Mouse (Mus musculus): ENCODE data around the gene Sbp. TPM values are rescaled to one million over a fixed set of nuclear protein-coding genes. Genes with fewer than 3 reads are reported as not detected.

Gene Sbp
- polyA plus RNA-seq, 1 experiment from 2014 or later = not detected

Other genes with a start within 250 kb of the Sbp start
- gene 1520401A03Rik, start 218.9 kb upstream of the Sbp start, polyA plus RNA-seq (2014; fragmentation: Nextera tagmentation; extraction: Ambion mirVana) = 0.16 and 0.20 TPM in 2 replicates
- 31.5 and 33.8 TPM in 2 replicates for gene Pkmyt1, start 215.3 kb upstream of the Sbp start, polyA plus RNA-seq (2014; fragmentation: Nextera tagmentation; extraction: Ambion mirVana)
- 7.6 and 7.9 TPM in 2 replicates for gene Paqr4, start 200.8 kb upstream of the Sbp start, polyA plus RNA-seq (2014; fragmentation: Nextera tagmentation; extraction: Ambion mirVana)
- gene Kremen2, start 195.8 kb upstream of the Sbp start, polyA plus RNA-seq (2014; fragmentation: Nextera tagmentation; extraction: Ambion mirVana) = 0.27 and 0.63 TPM in 2 replicates
- gene Flywch1, start 170.1 kb upstream of the Sbp start, polyA plus RNA-seq (2014; fragmentation: Nextera tagmentation; extraction: Ambion mirVana) = 60.5 and 62.4 TPM in 2 replicates
- 8.2 and 9.5 TPM in 2 replicates for gene Flywch2, start 155.6 kb upstream of the Sbp start, polyA plus RNA-seq (2014; fragmentation: Nextera tagmentation; extraction: Ambion mirVana)
- 285 and 390 TPM in 2 replicates for gene Srrm2, start 151.1 kb upstream of the Sbp start, polyA plus RNA-seq (2014; fragmentation: Nextera tagmentation; extraction: Ambion mirVana)
- 929 and 1,004 TPM in 2 replicates for gene Elob, start 112.5 kb upstream of the Sbp start, polyA plus RNA-seq (2014; fragmentation: Nextera tagmentation; extraction: Ambion mirVana)
- gene Prss33, start 105.6 kb upstream of the Sbp start, polyA plus RNA-seq (2014; fragmentation: Nextera tagmentation; extraction: Ambion mirVana) = not detected in 2 replicates
- not detected in 2 replicates for gene Prss32, start 97.8 kb upstream of the Sbp start, polyA plus RNA-seq (2014; fragmentation: Nextera tagmentation; extraction: Ambion mirVana)
- gene Prss41, start 97.5 kb upstream of the Sbp start, polyA plus RNA-seq (2014; fragmentation: Nextera tagmentation; extraction: Ambion mirVana) = 0.19 and 0.31 TPM in 2 replicates
- not detected in 2 replicates for gene Prss21, start 73.6 kb upstream of the Sbp start, polyA plus RNA-seq (2014; fragmentation: Nextera tagmentation; extraction: Ambion mirVana)
- gene Dcpp1, start 60.8 kb upstream of the Sbp start, polyA plus RNA-seq (2014; fragmentation: Nextera tagmentation; extraction: Ambion mirVana) = not detected in 2 replicates
- gene Dcpp2, start 60.8 kb upstream of the Sbp start, polyA plus RNA-seq (2014; fragmentation: Nextera tagmentation; extraction: Ambion mirVana) = not detected in 2 replicates
- gene Dcpp3, start 24.2 kb upstream of the Sbp start, polyA plus RNA-seq (2014; fragmentation: Nextera tagmentation; extraction: Ambion mirVana) = not detected in 2 replicates
- not detected in 2 replicates for gene Sbpl, start 13.6 kb downstream of the Sbp start, polyA plus RNA-seq (2014; fragmentation: Nextera tagmentation; extraction: Ambion mirVana)
- gene Prss30, start 38.9 kb downstream of the Sbp start, polyA plus RNA-seq (2014; fragmentation: Nextera tagmentation; extraction: Ambion mirVana) = not detected in 2 replicates
- gene Prss22, start 56.4 kb downstream of the Sbp start, polyA plus RNA-seq (2014; fragmentation: Nextera tagmentation; extraction: Ambion mirVana) = 0.17 TPM in 1 of 2 replicates, not detected in the other
- gene Prss27, start 96.5 kb downstream of the Sbp start, polyA plus RNA-seq (2014; fragmentation: Nextera tagmentation; extraction: Ambion mirVana) = 0.17 and 0.37 TPM in 2 replicates
- 39.9 and 42.7 TPM in 2 replicates for gene Kctd5, start 131.8 kb downstream of the Sbp start, polyA plus RNA-seq (2014; fragmentation: Nextera tagmentation; extraction: Ambion mirVana)
- gene Pdpk1, start 209.3 kb downstream of the Sbp start, polyA plus RNA-seq (2014; fragmentation: Nextera tagmentation; extraction: Ambion mirVana) = 45.2 and 45.9 TPM in 2 replicates
- gene Amdhd2, start 222.1 kb downstream of the Sbp start, polyA plus RNA-seq (2014; fragmentation: Nextera tagmentation; extraction: Ambion mirVana) = 28.3 and 31.0 TPM in 2 replicates
- gene Atp6v0c, start 228.0 kb downstream of the Sbp start, polyA plus RNA-seq (2014; fragmentation: Nextera tagmentation; extraction: Ambion mirVana) = 552 and 561 TPM in 2 replicates